Mouse (Mus musculus): ENCODE results near the gene Irf7. TPM values are rescaled to one million over a fixed set of nuclear protein-coding genes. Genes with fewer than 3 reads are reported as not detected.

Gene Irf7
- polyA plus RNA-seq, 1 experiment from 2014 or later, result 0.46 TPM

GRCm38 (mm10) chr7:141216894-141217293 is 49.4 kb downstream of the Irf7 start:
- H3K9me3 ChIP-seq (replicated peaks; ENCODE audit: control insufficient read depth, low read length), result no peaks in the 10 kb centered on the region
- DNase-seq (ENCODE audit: low spot score) (no peak), ATAC-seq (replicated peaks; ENCODE audit: insufficient number of reproducible peaks, low FRiP score, low TSS enrichment, low read depth) (no peak)
- H3K4me1 ChIP-seq (ENCODE audit: control insufficient read depth, insufficient read depth, low read length), result peaks cover 4% of the 10 kb centered on the region; the same call in 1 of the 2 replicates
- H3K27me3 ChIP-seq (ENCODE audit: control insufficient read depth, insufficient read depth, low read length), result no peaks in the 10 kb centered on the region
- WGBS, result 87% methylated on average over 11 of the region's 11 CpGs
- H3K4me3 ChIP-seq (ENCODE audit: low read depth, low read length), result no peak overlapping the region
- no peaks in the 10 kb centered on the region for H3K36me3 ChIP-seq (replicated peaks; ENCODE audit: control insufficient read depth, insufficient read depth, low read depth, low read length)
- H3K4me2 ChIP-seq (ENCODE audit: low read depth, low read length), result no peak overlapping the region; the same call in 1 of the 2 replicates
- no peak overlapping the region for H3K9ac ChIP-seq (replicated peaks; ENCODE audit: low read length)
- H3K27ac ChIP-seq (replicated peaks; ENCODE audit: low read depth, low read length), result no peak overlapping the region

GRCm38 (mm10) chr7:141215880-141216733 is 50.2 kb downstream of the Irf7 start:
- no peaks in the 10 kb centered on the region for H3K27me3 ChIP-seq (ENCODE audit: control insufficient read depth, insufficient read depth, low read length)
- ATAC-seq (replicated peaks; ENCODE audit: insufficient number of reproducible peaks, low FRiP score, low TSS enrichment, low read depth) (peak; percentile 52), DNase-seq (ENCODE audit: low spot score) (peak; percentile 57)
- peaks cover 4% of the 10 kb centered on the region; the same call in 1 of the 2 replicates for H3K4me1 ChIP-seq (ENCODE audit: control insufficient read depth, insufficient read depth, low read length)
- H3K36me3 ChIP-seq (replicated peaks; ENCODE audit: control insufficient read depth, insufficient read depth, low read depth, low read length), result no peaks in the 10 kb centered on the region
- H3K27ac ChIP-seq (replicated peaks; ENCODE audit: low read depth, low read length), result peak overlapping the region; percentile 84; the same call in 1 of the 2 replicates
- under 1% methylated on average over 41 of the region's 42 CpGs for WGBS
- H3K9me3 ChIP-seq (replicated peaks; ENCODE audit: control insufficient read depth, low read length), result no peaks in the 10 kb centered on the region
- H3K4me2 ChIP-seq (ENCODE audit: low read depth, low read length), result peak overlapping the region; percentile 83
- H3K9ac ChIP-seq (replicated peaks; ENCODE audit: low read length), result peak overlapping the region; percentile 57
- H3K4me3 ChIP-seq (ENCODE audit: low read depth, low read length), result peak overlapping the region; percentile 68

- H3K27ac ChIP-seq (replicated peaks; ENCODE audit: low read depth, low read length), result peak within 1 kb of the TSS; percentile 84
- under 1% methylated on average over 41 of the region's 41 CpGs for WGBS
- H3K4me3 ChIP-seq (ENCODE audit: low read depth, low read length), result peak within 1 kb of the TSS; percentile 68
- H3K4me2 ChIP-seq (ENCODE audit: low read depth, low read length), result peak within 1 kb of the TSS; percentile 83
- ATAC-seq (replicated peaks; ENCODE audit: insufficient number of reproducible peaks, low FRiP score, low TSS enrichment, low read depth) (peak; percentile 93), DNase-seq (ENCODE audit: low spot score) (peak; percentile 98)
- no peaks in the 10 kb centered on the region for H3K27me3 ChIP-seq (ENCODE audit: control insufficient read depth, insufficient read depth, low read length)
- no peaks in the 10 kb centered on the region for H3K9me3 ChIP-seq (replicated peaks; ENCODE audit: control insufficient read depth, low read length)
- H3K9ac ChIP-seq (replicated peaks; ENCODE audit: low read length), result peak within 1 kb of the TSS; percentile 62
- no peaks in the 10 kb centered on the region for H3K36me3 ChIP-seq (replicated peaks; ENCODE audit: control insufficient read depth, insufficient read depth, low read depth, low read length)
- peaks cover 4% of the 10 kb centered on the region; the same call in 1 of the 2 replicates for H3K4me1 ChIP-seq (ENCODE audit: control insufficient read depth, insufficient read depth, low read length)
These were observed 51.0 kb downstream of the Irf7 start, which contains the start of gene Rassf7 for GRCm38 (mm10) chr7:141215101-141215879. Gene Rassf7, plus strand, starts transcription at chr7:141215860.

- H3K27me3 ChIP-seq (ENCODE audit: control insufficient read depth, insufficient read depth, low read length), result no peaks in the 10 kb centered on the region
- no peaks in the 10 kb centered on the region for H3K9me3 ChIP-seq (replicated peaks; ENCODE audit: control insufficient read depth, low read length)
- H3K4me1 ChIP-seq (ENCODE audit: control insufficient read depth, insufficient read depth, low read length), result peaks cover 4% of the 10 kb centered on the region; the same call in 1 of the 2 replicates
- 74% methylated on average over 3 of the region's 3 CpGs for WGBS
- ATAC-seq (replicated peaks; ENCODE audit: insufficient number of reproducible peaks, low FRiP score, low TSS enrichment, low read depth) (no peak), DNase-seq (ENCODE audit: low spot score) (no peak)
- H3K4me2 ChIP-seq (ENCODE audit: low read depth, low read length), result no peak overlapping the region
- no peak overlapping the region for H3K9ac ChIP-seq (replicated peaks; ENCODE audit: low read length)
- H3K27ac ChIP-seq (replicated peaks; ENCODE audit: low read depth, low read length), result peak overlapping the region; percentile 84; the same call in 1 of the 2 replicates
- no peak overlapping the region for H3K4me3 ChIP-seq (ENCODE audit: low read depth, low read length)
- H3K36me3 ChIP-seq (replicated peaks; ENCODE audit: control insufficient read depth, insufficient read depth, low read depth, low read length), result no peaks in the 10 kb centered on the region
These were observed 52.0 kb downstream of the Irf7 start for GRCm38 (mm10) chr7:141214310-141214709.

- 90% methylated on average over 11 of the region's 11 CpGs for WGBS
- H3K27ac ChIP-seq (replicated peaks; ENCODE audit: low read depth, low read length), result peak within 1 kb of the TSS; percentile 84
- peaks cover 4% of the 10 kb centered on the region; the same call in 1 of the 2 replicates for H3K4me1 ChIP-seq (ENCODE audit: control insufficient read depth, insufficient read depth, low read length)
- no peak for DNase-seq (ENCODE audit: low spot score)
- peak within 1 kb of the TSS; percentile 68 for H3K4me3 ChIP-seq (ENCODE audit: low read depth, low read length)
- no peak for ATAC-seq (replicated peaks; ENCODE audit: insufficient number of reproducible peaks, low FRiP score, low TSS enrichment, low read depth)
- peak within 1 kb of the TSS; percentile 83 for H3K4me2 ChIP-seq (ENCODE audit: low read depth, low read length)
- peak within 1 kb of the TSS; percentile 62 for H3K9ac ChIP-seq (replicated peaks; ENCODE audit: low read length)
- H3K27me3 ChIP-seq (ENCODE audit: control insufficient read depth, insufficient read depth, low read length), result no peaks in the 10 kb centered on the region
- no peaks in the 10 kb centered on the region for H3K9me3 ChIP-seq (replicated peaks; ENCODE audit: control insufficient read depth, low read length)
- no peaks in the 10 kb centered on the region for H3K36me3 ChIP-seq (replicated peaks; ENCODE audit: control insufficient read depth, insufficient read depth, low read depth, low read length)
These were observed 52.6 kb downstream of the Irf7 start, which contains the start of gene Lmntd2 for GRCm38 (mm10) chr7:141213605-141214235. Gene Lmntd2, minus strand, starts transcription at chr7:141214080.

- Histone ChIP-seq H3K9me3 (replicated peaks; ENCODE audit: control insufficient read depth, low read length) (no peaks in the 10 kb centered on the region), H3K27ac (replicated peaks; ENCODE audit: low read depth, low read length) (no peak overlapping the region), H3K4me2 (ENCODE audit: low read depth, low read length) (no peak overlapping the region), H3K4me1 (ENCODE audit: control insufficient read depth, insufficient read depth, low read length) (peaks cover 4% of the 10 kb centered on the region; the same call in 1 of the 2 replicates), H3K36me3 (replicated peaks; ENCODE audit: control insufficient read depth, insufficient read depth, low read depth, low read length) (no peaks in the 10 kb centered on the region), H3K9ac (replicated peaks; ENCODE audit: low read length) (no peak overlapping the region), H3K27me3 (ENCODE audit: control insufficient read depth, insufficient read depth, low read length) (no peaks in the 10 kb centered on the region), H3K4me3 (ENCODE audit: low read depth, low read length) (no peak overlapping the region)
- 86% methylated on average over 3 of the region's 3 CpGs for WGBS
- no peak for DNase-seq (ENCODE audit: low spot score)
- ATAC-seq (replicated peaks; ENCODE audit: insufficient number of reproducible peaks, low FRiP score, low TSS enrichment, low read depth), result no peak
These were observed 53.1 kb downstream of the Irf7 start for GRCm38 (mm10) chr7:141213133-141213532.

All from embryonic facial prominence, embryonic 11.5 days (tissue).